Mouse (Mus musculus) cortical plate, adult 2 months (tissue): ENCODE data around the gene Dcbld2. TPM values are rescaled to one million over a fixed set of nuclear protein-coding genes. Genes with fewer than 3 reads are reported as not detected.

Source experiments
- H3K27ac ChIP-seq: fragments of 200-500 bp; 2 replicates; pipeline ENCODE4 v1.5.1; 2012; ENCODE audit warnings: low read length, control low read depth, inconsistent platforms; ENCODE audit not compliant: insufficient read depth
- H3K4me1 ChIP-seq: fragments of 200-500 bp; 2 replicates; pipeline ENCODE4 v1.6.1; 2011; ENCODE audit warnings: low read length; ENCODE audit not compliant: control insufficient read depth, insufficient read depth
- H3K4me3 ChIP-seq: fragments of 200-500 bp; 2 replicates; pipeline ENCODE4 v1.5.1; 2011; ENCODE audit warnings: mild to moderate bottlenecking, low read length, control low read depth; ENCODE audit not compliant: insufficient read depth
- CTCF ChIP-seq: fragments of 200-500 bp; IDR thresholded peaks from 2 replicates; pipeline ENCODE4 v1.5.1; 2011; ENCODE audit warnings: mild to moderate bottlenecking, control low read depth, low read length; ENCODE audit not compliant: insufficient read depth; ENCODE audit errors: extremely low read depth
- POLR2A ChIP-seq: fragments of 200-500 bp; IDR thresholded peaks from 2 replicates; pipeline ENCODE4 v1.6.1; 2011; ENCODE audit warnings: mild to moderate bottlenecking, low read length, control low read depth; ENCODE audit not compliant: insufficient read depth; ENCODE audit errors: extremely low read depth
- polyA plus RNA-seq: library from polyadenylated mRNA; depleted of rRNA; stranded (reverse); fragments of >200 nt; gene quantifications from 2 replicates; pipeline ENCODE4 v1.2.3, GENCODE M21; 2012; rRNA removed

Dcbld2 gene
- polyA plus RNA-seq = 18.4 and 20.2 TPM in 2 replicates

DNA sequence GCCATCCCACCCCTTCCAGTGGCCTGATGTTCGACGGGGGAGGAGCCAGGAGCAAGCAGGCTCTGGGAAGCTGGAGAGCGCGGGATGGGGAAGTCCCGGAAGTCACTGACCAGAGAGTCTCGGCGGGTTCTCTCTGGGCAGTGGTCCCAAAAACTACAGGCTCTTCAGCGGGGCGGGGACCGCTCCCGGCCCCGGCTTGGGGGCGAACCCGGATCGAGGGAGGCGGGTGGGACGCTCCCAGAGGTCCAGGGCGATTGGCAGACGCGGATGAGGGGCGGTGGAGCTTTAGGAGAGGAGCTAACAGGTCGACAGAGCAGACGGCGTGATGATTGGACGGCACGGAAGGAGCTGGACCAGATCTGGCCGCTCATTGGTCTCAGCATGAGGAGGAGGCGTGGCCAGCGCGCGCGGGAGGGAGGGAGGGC is at the start of gene Dcbld2:
Gene Dcbld2 (plus strand): TSS at position 382 of the 425 bp plus-strand sequence.
- H3K4me1 ChIP-seq = no peaks in the 10 kb centered on the region; the same call in 1 of the 2 replicates
- H3K27ac ChIP-seq = 0 out of 2 replicates have a peak within 1 kb of the TSS, but pooled peaks have one; percentile 62
- peak within 1 kb of the TSS; percentile 83 for H3K4me3 ChIP-seq
- no peak; the same call in 1 of the 2 replicates for TF ChIP-seq POLR2A
- no peak for TF ChIP-seq CTCF

DNA sequence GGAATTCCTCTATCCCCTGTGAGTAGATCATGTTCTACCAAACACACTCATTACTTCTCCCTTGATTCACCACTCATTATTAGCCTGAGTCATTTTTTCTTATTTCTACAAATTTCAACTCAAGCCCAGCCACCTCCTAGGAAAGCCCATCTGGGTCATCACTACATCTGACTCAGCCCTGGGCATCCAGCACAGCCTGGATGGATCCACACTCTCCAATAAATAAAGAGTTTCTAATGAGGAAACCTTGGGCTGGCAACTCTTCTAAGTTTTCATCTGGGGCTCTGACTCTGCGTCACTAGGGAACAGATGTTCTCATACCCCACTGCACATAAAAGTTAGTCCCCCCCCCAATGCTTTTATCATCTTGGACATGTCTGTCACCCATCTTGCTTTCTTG is 31.1 kb upstream of the Dcbld2 start:
- Histone ChIP-seq H3K4me1 (no peaks in the 10 kb centered on the region), H3K4me3 (no peak overlapping the region)
- TF ChIP-seq POLR2A (no peak), CTCF (no peak)

DNA sequence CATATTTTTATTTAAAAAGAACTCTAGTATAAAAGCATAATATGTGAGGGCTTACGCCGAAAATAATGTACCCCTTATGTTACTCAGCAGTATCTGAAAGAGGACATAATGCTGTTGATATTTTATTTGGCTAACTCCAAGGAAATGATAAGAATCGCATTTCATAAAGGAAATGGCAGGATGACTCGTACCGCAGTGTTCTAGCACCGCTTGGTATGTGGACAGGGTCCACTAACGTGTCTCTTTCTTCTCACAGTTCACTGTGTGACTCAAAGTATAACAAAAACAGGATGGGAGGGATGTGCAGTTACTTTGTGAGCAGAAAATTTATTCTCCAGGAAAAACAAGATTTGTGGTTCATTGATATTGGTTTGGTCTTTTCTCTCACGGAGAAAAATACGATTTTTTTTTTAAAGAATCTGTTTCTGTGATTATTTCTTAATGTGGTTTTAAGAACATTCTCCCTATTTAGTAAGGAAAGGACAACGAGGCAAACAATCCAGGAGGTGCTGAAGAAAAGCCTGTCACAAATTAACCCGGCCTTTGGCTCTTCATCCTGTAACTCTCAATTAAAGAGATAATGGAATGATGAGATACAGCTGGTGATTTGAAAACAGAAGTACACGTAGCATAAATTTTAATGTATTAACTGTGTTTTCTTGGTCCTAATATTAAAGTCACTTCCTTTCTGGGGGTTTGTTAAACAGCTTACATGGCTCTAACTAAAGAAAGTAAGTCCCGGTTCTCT is 30.3 kb upstream of the Dcbld2 start:
- H3K27ac ChIP-seq = no peak overlapping the region
- no peak for TF ChIP-seq CTCF
- TF ChIP-seq POLR2A = no peak
- no peaks in the 10 kb centered on the region for H3K4me1 ChIP-seq
- no peak overlapping the region for H3K4me3 ChIP-seq

More for the DNA sequence above, 31.1 kb upstream of the Dcbld2 start:
- H3K27ac ChIP-seq = no peak overlapping the region

DNA sequence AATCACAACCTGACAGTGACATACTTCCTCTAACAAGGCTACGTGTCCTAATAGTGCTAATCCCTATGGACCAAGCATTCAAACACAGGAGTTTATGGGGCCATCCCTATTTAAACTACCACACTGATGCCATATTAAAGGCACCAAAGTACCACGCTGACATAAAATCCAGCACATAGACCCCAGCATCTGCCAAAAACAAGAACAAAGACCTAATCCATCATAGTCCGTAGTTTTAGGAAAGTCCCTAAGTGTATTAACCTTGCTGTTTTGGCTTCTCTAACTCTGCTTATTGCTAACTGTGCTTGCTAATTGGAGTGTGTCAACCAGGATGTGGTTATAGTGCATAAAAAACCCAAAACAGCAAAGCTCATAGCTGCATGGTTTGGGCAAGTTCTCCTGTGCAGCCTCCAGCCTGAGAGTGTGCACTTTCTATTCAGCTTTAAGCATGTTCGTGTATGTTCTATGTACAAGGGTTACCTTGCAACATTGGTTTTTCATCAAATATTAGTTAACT is 21.9 kb upstream of the Dcbld2 start:
- no peaks in the 10 kb centered on the region for H3K4me1 ChIP-seq
- no peak overlapping the region for H3K27ac ChIP-seq
- H3K4me3 ChIP-seq = no peak overlapping the region
- TF ChIP-seq CTCF (no peak), POLR2A (no peak)

DNA sequence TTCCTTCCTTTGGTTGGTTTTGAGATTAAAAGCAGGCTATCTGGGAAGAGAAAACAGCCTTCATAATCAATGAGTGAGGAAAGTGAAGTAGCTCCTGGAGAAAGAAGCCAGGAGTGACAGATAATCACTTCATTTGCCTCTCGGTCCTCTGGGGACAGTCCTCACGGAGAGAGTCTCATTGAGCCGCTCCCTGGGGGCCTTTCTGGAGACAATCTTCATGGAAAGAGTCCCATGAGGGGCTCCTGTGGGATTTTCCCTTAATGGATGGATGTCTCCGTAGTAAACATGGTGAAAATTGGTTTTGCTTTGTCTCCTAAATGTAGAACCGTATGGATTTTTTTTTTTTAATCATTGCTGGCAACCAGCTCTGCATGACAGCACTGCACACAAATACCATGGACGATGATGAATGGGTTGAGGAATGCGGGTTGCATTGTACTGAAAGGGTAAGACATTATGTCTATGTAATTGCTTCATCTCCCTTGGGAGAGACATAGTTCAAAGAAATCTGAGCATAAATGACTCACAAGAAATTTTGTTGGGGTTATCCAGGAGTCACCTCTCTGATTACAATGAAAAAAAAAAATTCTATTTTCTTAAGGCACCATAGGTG is 19.0 kb upstream of the Dcbld2 start:
- Histone ChIP-seq H3K4me3 (no peak overlapping the region), H3K27ac (no peak overlapping the region), H3K4me1 (no peaks in the 10 kb centered on the region)
- no peak for TF ChIP-seq CTCF
- TF ChIP-seq POLR2A = no peak

DNA sequence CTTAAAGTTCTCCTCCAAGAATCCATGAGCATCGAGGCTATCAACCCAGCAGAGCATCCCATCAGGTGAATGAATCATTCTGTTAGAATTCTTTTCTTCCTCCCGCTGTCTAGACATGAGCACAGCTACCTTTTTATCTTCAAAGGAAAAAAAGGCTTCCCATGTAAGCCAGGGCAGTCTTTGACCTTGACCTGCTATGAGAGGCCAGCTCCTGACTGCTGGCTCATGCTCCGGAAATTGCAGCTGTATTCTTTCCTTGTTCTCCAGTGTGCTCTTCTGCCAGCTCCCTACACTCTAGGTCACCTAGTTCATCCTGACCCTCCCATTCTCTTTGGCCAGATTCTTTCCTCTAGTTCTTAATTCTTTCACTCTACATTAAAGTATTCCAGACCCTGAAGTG is 15.2 kb upstream of the Dcbld2 start:
- Histone ChIP-seq H3K4me1 (no peaks in the 10 kb centered on the region), H3K27ac (no peak overlapping the region), H3K4me3 (no peak overlapping the region)
- no peak for TF ChIP-seq CTCF
- TF ChIP-seq POLR2A = no peak

DNA sequence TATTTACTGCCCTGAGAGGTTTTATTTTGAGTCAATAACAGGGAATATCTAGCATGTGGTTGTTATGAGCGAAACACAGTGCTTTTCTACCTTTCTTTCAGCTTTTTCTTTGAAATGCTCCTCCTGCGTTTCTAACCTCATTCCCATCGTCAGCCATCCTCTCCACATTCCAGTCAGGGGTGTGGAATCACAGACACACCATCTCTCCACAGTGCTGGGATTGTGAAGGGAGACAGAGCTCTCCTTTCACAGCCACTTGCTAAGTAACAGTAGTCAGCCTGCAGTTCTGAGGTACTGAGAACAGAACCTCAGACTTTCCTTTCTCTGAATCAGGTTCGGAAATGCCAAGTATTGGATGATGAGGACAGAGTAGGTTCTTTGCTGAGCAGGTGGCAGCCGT is 14.1 kb upstream of the Dcbld2 start:
- H3K4me1 ChIP-seq = no peaks in the 10 kb centered on the region
- TF ChIP-seq CTCF (no peak), POLR2A (no peak)
- H3K4me3 ChIP-seq = no peak overlapping the region
- no peak overlapping the region for H3K27ac ChIP-seq

DNA sequence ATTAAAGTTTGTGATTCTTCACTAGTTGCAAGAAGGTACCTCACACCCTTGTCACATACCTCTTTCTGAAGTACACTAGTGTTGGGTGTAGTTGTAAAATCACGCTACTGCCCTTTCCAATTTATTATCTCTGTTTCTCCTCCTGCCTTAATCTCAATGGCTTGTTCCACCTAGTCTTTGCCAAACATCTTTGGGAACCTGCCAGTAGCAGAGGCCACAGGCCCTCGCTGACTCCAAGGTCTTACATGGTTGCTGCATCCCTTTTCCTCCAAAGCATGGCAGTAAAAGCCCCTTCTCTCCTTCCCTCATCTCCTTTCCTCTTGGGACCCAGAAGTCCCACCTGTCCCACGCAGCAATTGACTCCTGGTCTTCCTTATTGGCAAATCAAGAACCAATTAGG is 9.6 kb upstream of the Dcbld2 start:
- no peak for TF ChIP-seq POLR2A
- TF ChIP-seq CTCF = no peak
- no peaks in the 10 kb centered on the region for H3K4me1 ChIP-seq
- H3K4me3 ChIP-seq = no peak overlapping the region
- no peak overlapping the region for H3K27ac ChIP-seq

DNA sequence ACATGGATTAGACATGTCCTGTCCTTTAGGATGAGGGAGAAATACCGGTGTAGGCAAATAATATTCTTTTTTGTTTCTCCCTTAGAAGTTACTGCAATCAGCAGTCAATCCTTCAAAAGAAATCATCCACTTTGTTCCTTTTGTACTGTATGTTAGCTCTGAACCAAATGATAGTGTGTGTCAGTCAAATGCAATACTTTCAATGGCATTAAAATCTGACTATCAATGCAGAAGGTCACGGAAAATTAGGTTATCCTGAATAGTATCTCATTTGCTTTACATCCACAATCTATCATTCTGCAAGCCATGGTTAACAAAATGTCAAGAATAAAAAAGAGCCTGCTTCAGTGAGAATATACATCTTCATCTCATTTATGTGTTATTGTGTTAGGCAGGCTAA is 7.2 kb upstream of the Dcbld2 start:
- TF ChIP-seq POLR2A = no peak
- TF ChIP-seq CTCF = no peak
- H3K4me1 ChIP-seq = no peaks in the 10 kb centered on the region
- no peak overlapping the region for H3K27ac ChIP-seq
- no peak overlapping the region for H3K4me3 ChIP-seq
